Mouse (Mus musculus): Measurements from ENCODE around the gene Gm13084.
"Not testable (repeated sequence)": the region's sequence is repeated elsewhere in the genome, so short reads cannot be mapped to it uniquely, and the experiment has no call there.

The Gm13084 gene

DNA sequence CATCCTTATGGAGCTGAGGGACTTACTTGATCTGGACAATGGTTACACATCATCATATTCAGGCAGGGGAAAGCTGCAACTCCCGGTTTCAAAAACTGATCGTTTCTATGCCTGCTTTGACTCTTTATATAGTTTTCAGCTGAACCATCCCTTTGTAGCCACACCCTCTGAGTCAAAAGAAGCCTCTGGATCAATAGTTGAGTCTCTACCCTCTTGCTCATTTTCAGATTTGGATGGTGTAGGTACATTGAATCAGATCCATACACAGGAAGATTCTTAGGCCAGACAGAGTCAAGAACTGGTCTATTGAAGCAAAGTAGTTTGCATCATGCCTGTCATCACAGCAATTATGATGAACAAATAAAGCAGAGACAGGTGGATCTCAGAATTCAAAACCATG, at the start of gene Gm13084:
Gene Gm13084, minus strand, starts transcription at position 101 of the 400 bp plus-strand sequence.
- no peak for DNase-seq

GRCm38 (mm10) chr4:143846197-143846596, 30.3 kb upstream of the Gm13084 start, which contains the start of gene Gm13103:
TSS of gene Gm13103 (plus strand) at chr4:143846497.
- not testable (repeated sequence) for DNase-seq

- DNase-seq, result not testable (repeated sequence)
Measured at GRCm38 (mm10) chr4:143789052-143789451, 26.8 kb downstream of the Gm13084 start, which contains the start of gene Gm13023. TSS of gene Gm13023 (plus strand) at chr4:143789352.
